Mouse (Mus musculus): Measurements from ENCODE around the gene Adgrg5.

The Adgrg5 gene

DNA sequence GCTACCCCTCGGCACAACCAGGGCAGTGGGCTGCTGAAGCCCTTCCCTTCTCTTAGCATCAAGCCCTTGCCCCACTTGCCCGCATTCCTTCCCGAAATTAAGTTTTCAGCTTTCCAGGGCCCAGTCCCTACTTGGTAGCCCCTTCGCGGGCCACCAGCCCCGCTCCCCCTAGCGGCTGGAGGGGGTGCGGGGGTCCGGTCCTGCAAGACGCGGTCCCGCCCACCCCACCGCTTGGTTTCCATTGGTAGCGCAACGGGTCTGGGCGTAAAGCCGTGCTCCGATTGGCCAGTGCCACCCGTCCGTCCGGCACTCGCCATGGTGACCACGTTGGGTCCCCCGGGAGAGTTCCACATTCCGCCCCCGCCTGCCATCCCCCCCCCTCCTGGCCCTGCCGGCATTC, 6.1 kb upstream of the Adgrg5 start:
- in situ Hi-C loops (cut with MboI, MseI) = no loop called here

DNA sequence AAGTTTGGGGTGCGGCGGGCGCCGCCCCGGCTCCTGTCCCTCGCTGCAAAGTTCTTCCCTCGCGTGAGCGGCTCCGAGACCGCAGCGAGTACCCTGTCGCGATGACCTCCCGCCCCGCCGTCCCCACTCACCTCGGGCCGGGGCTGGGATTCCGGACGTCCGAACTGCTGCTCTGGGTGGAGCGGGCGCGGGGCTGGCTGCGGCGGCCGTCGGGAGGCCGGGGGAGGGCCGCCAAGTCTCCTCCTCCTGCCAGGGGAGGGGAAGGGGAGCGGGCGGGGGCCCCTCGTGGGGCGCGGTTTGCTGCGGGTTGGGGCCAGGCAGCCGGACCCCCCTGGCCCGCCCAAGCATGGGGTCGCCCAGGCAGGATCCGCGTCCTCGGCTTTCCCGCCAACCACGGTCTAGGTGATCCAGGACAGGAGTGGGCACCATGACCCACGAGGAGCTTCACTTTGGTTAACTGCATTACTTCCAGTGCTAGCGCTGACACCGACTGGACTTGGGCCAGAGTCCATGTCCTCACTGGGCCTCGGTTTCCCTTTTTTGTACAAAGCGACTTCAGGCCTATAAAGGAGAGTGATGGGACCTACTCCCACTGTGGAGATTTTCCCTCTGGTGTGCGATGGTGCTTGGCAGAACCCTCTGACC, 5.5 kb upstream of the Adgrg5 start, which contains the start of gene Ccdc102a:
TSS of gene Ccdc102a (minus strand) at position 248 of the 645 bp plus-strand sequence.
- in situ Hi-C loops (cut with MboI, MseI) = no loop called here

DNA sequence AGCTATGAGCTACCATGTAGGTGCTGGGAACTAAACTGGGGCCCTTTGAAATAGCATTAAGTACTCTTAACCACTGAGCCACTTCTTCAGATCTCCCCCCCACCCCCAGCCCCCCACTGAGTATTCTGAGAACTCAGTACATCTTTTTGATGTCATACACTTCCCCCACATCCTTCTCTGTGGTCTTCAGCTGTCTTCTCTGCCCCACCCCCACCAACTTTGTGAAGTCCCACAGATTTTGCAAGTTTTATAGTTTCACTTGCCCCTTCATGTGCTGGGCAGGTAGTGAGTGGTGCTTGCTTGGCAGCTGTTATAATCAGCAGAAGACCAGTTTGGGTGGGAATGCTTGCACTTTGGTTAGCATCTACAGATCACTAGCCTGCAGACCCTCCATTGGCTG, 4.2 kb upstream of the Adgrg5 start:
- in situ Hi-C loops (cut with MboI, MseI) = no loop called here

DNA sequence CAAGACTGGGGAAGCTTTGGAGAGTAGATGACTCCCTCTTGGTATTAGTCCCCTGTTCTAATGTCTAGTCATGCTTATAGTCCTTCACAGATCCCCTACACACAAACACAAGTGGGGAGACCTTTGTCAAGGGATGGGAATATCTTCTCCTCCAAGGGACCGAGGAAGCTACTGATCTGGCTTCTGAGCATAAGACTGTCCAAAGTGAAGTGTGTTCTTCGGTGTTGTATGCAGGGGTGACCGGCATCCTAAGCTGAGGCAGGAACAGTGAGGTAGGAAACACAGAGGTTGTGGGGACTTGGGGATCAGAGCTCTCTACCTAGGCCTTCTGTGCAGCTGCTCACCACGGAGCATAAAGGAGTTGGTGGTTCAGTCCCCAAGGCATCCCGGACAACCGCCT, 1.3 kb upstream of the Adgrg5 start:
- in situ Hi-C loops (cut with MboI, MseI) = no loop called here

DNA sequence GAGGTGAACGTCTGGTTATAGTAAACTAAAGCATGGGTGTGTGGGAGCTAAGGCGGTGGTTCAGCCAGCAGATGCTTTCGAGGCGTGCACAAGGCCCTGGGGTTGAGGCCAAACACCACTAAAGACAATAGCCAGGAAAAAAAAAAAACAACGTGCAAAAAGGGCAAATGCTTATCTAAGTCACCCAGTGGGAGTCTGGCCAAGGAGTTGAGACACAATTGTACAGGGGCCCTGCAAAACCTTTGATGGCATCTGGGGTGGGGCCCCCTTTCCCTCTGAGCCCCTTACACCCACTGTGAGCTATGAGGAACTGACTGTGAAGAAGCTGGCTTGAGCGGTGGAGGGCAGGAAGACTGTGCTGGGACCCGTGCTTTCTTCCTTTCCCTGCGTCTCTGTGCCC, 892 bp upstream of the Adgrg5 start:
- in situ Hi-C loops (cut with MboI, MseI) = no loop called here

DNA sequence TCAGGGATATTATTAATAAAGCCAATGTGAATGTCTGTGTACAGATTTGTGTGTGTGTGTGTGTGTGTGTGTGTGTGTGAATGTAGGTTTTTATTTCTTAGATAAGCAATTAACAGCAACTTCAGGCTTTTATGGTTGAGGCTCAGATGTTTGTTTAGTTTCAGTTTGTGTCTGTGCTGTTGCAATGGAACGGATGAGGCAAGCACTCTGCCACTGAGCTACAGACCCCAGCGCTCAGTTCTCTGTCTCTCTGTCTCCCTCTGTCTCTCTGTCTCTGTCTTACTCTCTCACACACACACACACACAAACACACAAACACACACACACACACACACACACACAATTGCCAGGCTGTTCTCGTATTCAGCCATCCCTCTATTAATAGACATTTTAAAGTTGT, 4.7 kb downstream of the Adgrg5 start:
- in situ Hi-C loops (cut with MboI, MseI) = no loop called here

DNA sequence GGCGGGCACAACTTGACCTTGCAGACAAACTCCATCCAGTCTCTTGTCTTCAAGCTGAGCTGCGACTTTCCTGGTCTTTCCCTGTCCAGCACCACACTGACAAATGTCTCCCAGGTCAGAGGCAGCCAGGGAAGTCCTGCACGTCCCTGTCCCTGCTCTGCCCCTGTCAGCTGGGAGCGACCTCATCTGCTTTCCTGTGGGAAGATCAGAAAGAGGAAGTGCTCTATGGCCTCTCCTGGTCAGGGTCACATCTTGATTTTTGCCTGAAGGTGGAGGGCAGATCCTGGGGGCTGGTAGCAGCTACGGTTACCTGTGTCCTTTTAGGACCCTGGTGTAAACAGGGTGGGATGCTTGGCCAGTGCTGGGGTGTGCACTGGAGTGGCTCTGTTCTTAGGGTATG, 10.4 kb downstream of the Adgrg5 start:
- in situ Hi-C loops (cut with MboI, MseI) = no loop called here

DNA sequence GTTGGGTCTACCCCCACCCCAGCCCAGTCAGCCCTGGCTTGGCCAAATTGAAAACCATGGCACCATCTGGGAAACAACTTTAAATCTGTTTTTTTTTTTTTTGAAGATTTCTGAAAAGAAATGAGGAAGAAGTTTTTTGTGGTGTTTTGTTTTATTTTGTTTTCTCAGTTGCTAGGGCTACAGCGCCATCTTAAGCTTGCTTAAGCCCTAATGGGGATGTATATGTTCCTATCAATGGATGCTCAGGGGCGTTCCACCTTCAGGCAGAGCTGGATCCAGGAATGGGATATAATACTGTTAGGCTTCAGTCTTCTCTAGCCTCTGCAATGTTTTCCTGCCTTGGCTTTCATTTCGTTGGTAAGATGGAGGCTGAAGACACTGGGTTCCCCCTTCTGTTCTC, 11.7 kb downstream of the Adgrg5 start:
- in situ Hi-C loops (cut with MboI, MseI) = no loop called here

DNA sequence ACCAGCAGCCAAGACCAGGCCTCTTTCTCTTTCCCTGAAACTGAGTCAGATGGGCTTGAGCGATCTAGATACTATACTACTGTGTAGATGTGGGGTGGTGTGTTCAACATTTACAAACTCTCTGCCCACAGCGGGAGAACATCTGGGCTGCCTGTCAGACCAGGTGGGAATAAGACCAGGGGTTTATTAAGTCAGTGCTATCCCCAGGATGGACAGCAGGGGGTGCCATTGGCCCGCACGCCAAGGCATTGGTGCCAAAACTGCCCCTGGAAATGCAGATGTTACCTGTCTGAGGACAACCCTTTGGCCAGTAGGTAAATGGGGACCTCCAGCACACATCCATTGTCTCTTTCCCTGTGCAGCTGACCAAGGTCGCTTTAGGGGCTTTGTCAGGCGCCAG, 19.1 kb downstream of the Adgrg5 start:
- in situ Hi-C loops (cut with MboI, MseI) = loop anchor here (10.0 kb wide), 1 partner anchor 52 kb away; no protein-coding TSS in a partner anchor

DNA sequence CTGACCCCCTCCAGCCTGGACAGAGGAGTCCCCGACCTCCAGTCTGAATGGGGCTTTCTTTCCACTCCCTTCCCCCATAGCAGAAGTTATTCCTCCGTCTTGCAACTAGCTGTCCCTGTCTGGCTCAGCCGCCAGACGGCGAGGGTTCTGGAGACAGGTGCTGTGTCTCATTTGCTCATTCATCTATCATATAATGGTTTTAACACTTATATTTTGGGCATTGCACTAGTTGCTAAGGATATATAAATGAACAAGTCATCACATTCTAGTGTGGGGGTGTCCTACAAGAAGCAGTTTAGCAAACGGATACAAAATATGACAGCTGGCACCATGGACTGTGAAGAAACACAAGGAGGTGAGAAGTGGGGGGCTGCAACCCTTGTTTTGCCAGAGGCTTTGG, 21.7 kb downstream of the Adgrg5 start:
- in situ Hi-C loops (cut with MboI, MseI) = loop anchor here (10.0 kb wide), 1 partner anchor 50 kb away; no protein-coding TSS in a partner anchor

DNA sequence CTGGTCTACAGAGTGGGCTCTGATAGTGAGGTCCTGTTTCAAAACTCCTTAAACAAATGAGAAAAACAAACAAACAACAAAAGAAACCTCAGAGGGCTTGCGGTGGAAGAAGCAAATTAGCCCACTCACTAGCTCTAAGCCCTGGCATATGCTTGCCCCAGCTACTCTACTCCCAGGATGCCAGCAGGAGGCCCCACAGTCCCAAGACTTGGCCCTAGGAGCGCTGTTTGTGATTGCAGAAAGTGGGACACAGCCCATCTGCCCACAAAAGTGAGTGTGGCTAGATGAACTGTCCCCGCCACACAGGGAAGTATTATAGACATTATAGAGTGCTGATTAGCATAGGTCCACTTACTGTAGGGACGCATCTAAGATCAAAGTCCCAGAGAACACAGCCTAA, 24.9 kb downstream of the Adgrg5 start:
- in situ Hi-C loops (cut with MboI, MseI) = loop anchor here (10.0 kb wide), 1 partner anchor 46 kb away; no protein-coding TSS in a partner anchor

DNA sequence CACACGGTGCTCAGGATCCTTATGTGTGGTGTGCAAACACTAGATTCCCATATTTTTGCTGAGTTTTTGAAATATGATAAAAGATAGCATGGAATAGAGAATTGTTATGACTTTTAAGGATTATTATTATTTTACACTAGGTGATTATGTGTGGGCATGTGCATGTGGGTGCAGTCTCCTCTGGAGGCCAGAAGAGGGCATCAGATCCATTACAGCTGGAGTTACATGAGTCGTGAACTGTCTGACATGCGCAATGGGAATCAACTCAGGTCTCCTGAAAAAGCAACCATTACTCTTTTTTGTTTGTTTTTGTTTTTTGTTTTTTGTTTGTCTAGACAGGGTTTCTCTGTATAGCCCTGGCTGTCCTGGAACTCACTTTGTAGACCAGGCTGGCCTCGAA, 25.5 kb downstream of the Adgrg5 start:
- in situ Hi-C loops (cut with MboI, MseI) = loop anchor here (10.0 kb wide), 1 partner anchor 46 kb away; no protein-coding TSS in a partner anchor

DNA sequence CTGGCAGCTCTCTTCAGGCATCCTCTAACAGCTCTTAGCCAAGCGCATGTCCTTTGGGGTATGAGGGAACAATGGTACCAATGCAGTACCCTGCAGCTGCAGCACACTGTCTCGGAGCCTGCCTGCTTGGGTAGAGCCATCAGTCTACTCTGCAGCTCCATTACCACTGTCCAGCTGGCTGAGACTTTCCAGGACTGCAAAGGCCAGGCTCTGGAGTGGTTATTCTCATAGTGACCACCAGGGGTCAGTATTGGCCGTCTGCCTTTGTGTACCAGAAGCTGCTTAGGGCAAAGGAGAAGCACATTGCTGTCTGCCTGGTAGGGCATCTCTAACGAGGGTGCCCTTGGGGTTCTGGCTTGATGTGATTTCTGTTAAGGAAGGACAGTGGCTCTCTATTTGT, 26.6 kb downstream of the Adgrg5 start:
- in situ Hi-C loops (cut with MboI, MseI) = no loop called here

DNA sequence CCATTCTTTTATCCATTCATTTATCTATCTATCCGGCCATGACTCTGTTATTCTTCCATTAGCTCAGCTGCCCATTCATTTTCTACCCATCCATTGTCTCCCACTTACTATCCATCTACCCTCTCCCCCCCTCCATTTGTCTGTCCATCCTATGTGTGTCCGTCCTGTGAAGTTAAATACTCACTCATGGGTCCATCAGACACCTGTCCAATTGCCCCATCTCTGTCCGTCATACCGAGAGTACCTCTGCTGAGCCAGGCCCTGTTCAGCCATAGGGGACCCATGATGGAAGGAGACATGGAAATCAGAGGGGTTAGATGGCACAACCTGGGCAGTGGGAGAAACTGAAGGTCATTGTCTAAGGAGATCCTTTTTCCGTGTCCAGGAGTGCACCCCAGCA, 27.0 kb downstream of the Adgrg5 start:
- in situ Hi-C loops (cut with MboI, MseI) = no loop called here

DNA sequence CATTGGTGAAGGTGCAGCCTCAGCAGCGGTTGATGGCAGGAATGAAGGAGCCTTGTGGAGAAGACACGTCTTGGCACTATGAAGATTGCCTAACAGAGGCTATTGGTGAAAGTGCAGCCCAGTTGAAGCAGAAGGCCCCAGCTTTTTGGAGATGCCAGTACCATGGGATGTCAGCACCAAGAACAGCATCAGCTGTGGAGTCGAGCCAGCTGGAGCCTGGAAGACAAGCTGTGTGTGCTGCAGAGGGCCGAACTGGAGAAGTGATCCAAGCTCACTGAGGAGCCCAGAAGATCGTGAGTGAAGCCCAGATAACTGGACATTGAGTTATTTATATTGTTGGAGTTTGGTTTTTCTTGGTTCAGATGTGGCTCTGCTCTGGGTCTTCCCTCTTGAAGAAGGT, 28.6 kb downstream of the Adgrg5 start:
- in situ Hi-C loops (cut with MboI, MseI) = no loop called here

DNA sequence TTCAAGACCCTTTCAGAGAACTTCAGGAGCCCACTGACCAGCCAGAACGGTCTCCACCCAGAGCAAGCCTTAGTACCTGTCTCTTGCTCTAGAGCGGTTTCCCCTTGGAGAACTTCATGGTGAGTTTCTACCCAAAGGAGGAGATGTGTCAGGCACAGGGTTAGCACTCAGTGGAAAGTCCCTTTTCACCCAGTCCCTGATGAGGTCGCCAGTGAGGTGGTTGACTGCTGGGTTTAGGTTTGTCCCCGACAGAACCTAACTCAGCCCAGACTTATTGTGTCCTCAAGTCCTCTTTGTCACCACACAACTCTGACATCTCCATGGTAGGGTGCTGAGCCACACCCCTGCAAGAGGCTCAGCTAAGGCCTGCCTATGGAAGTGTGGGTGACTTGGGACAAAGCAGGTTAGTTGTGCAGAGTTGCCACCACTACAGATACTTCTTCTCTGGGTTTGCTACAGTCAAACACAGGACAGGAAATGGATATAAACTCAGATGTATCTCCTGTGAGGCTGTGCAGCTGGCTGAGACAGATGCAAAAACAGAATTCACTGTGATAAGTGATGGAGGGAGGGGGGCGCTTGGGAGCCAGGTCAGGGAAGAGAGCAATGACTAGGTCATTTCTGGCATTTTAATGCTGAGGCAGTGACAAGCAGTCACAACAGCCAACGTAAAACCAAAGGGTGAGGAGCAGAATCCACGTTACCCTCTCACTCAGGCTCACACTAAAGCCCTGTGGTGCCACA, 30.3 kb downstream of the Adgrg5 start:
- in situ Hi-C loops (cut with MboI, MseI) = no loop called here

DNA sequence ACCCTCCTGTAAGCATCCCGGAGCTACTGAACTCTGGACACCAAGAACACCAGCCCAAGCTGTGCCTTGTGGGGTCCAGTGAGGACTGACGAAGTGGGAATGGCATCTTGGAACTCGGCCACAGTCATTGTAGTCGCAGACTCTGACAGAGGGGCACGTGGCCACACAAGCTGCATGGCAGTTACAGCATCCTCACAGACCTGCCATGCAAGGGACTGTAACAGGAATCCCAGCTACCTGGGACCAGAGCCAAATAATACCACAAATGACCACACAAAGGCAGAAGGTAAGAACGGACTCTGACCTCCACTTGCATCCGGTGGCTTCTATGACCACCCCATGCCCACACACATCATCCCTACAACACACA, 30.9 kb downstream of the Adgrg5 start:
- in situ Hi-C loops (cut with MboI, MseI) = no loop called here

DNA sequence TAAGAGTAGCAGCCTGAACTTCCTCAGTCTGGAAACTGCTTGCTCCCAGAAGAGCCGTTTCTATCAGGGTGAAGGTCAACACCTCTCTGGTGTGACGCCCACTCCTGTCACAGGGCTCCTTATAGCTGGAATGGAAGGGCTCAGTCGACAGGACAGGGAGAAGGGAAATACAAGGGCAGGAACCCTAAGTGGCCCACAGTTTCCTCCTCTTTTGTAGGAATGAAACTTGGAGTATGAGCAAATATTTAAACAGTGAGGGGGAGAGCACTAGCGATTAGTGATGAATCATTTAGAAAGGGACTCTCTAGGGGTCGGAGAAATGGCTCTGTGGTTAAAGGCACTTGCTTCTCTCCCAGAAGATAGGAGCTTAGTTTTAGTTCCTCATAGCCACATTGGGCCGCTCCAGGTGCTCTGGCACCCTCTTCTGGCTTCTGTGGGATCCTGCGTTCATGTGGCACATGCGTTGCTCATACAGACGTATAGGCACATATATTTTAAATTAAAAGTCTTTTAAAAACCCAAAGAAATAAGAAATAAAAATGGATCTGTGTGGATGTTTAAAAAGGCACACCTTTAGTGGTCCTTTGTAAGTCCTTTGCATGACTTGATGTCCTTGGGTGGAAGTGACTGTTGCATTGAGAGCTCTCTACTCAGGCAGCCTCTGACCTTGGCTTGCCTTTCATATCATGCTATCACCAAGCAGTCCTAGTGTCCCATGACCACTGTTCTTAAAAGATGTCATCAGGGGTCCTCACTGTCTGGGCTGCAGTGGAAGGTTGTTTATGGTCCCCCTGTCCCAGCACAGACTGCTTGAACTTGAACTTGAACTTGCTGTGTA, 31.6 kb downstream of the Adgrg5 start:
- in situ Hi-C loops (cut with MboI, MseI) = no loop called here

DNA sequence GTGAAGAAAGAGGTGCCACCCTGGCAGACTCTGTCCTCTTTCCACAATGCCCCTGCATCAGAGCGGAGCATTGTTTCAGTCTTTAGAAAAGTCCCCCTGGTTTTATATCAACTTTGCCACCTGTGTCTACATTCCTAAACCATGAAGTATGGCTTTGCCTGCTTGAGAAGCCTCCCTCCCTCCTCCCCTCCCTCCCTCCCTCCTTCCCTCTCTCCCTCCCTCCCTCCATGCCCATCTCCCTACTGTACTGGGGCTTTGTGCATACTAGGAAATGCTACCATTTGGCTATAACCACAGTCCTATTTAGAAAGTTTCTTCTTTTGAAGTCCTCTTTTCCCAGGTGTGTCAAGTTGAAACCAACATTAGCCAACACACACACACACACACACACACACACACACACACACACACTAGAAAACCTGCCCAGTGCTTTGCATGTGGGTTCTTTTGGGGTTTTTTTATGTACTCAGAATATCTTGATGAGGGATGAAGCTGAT, 32.6 kb downstream of the Adgrg5 start:
- in situ Hi-C loops (cut with MboI, MseI) = no loop called here

DNA sequence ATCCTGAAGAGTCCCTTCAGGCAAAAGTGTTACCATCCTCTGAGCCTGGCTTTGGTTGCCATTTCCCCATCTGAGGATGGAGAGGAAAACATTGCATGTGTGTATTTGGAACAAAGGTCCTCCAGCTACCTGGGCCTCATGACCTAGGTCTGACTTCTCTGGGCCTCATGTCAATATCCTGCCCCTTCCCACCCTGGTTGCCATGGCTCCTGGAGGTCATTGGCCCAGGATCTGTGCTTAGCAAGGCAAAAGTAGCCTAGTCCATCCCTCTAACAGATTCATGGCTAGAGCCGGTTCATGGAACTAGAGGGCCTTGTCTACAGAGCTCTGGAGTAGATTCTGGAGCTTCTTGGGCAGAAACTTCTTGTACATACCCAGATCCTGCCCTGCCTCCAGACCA, 38.7 kb downstream of the Adgrg5 start:
- in situ Hi-C loops (cut with MboI, MseI) = loop anchor here (5.0 kb wide), 1 partner anchor 35 kb away; no protein-coding TSS in a partner anchor

DNA sequence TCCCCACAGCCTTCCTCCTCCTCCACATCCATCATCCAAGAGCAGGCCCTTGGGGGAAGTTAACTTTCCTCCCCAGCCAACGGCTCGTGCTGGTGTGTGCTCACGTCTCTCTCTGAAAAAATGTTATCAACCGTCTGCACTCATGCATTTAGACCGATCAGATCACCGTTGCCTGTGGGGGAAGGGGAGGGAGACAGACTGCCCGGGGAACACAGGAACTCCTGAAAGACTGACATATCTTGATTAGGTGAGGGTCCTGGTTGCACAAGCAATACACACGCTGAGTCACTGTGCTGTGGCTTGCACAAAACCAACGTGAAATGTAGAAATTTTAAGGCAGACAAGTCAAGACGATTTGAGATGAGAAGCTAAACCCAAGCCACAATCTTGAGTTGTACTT, 41.3 kb downstream of the Adgrg5 start:
- in situ Hi-C loops (cut with MboI, MseI) = loop anchor here (5.0 kb wide), 1 partner anchor 32 kb away; no protein-coding TSS in a partner anchor

DNA sequence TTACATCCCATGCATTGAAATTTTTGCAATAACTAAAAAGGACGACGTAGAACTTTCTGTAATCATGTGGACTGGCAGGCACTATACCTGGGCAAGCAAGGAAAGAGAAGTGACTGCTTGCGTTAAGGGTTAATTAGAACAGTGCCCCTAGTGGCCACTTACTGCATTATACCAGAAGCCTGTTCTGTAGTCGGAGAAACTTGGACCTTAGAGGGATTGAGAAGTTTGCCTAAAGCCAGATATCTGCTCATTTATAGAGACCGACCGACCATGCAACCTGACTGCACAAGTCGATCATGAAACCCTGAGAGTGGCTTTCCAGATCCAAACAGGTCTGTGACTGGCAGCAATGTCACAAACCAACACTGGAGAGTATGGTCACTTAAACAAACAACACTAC, 43.1 kb downstream of the Adgrg5 start:
- in situ Hi-C loops (cut with MboI, MseI) = no loop called here
